Mouse (Mus musculus): ENCODE results near the gene Rpl11. TPM values are rescaled to one million over a fixed set of nuclear protein-coding genes. Genes with fewer than 3 reads are reported as not detected.

Rpl11 gene
- polyA plus RNA-seq, 1 experiment: 386 TPM

DNA sequence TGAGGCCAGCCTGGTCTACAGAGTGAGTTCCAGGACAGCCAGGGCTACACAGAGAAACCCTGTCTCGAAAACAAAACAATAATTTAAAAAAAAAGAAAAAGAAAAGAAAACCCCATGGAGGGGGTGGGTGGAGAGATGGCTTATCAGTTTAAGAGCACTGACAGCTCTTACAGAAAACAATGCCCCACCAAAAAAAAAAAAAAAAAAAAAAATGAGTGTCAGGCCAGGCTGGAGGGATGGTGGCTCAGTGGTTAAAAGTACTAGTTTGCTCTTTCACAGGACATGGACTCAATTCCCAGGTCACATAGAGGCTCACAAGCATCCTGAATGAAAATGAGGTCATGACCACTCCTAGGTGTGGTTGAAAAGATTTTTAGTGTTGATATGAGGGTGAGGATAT lies 20.0 kb downstream of the Rpl11 start:
- no peak for DNase-seq (ENCODE audit: low read depth, low spot score)
- WGBS: 72% methylated on average over 1 of the region's 1 CpGs

DNA sequence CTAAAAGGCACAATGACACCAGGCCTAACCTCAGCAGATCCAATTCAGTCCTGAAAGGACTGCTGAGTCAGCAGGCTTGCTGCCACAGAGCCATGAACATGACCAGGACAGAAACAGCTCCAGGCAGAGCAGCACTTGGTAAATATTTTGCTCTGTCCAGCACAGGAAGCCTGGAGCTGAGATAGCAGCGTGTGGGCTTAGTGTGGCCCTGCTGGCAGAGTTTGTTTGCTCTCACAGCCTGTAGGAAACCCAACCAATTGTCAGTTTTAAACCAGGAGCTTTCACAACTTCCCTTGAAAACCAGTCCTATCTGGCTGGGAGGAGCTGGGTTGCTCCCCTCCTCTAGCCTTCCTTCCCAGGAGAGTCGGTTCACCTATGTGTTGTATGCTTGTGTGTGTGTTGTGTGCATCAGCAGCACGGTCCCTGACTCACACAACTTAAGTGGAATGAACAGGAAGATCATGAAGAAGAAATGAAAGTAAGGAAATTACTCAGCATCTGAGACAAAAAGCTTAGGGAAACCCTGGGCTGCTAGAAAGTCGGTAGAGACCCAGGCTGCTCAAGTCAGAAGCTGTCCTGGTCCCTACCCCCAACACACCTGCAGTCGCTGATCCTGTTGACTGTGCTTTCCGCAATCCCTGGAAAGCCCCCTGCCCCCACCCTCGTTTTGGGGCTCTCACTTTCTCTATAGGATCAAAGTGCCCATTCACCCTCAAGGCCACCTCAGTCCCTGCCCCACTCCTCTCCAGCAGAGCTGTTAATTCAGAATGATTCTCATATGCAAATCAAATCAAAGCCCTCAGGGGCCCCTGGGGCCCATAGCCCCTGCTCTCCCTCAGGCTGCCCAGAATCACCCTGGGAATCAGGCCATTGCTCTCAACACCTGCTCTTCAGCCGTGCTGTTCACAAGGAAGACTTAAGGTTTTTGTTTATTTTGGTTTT lies 22.0 kb downstream of the Rpl11 start:
- 18% methylated on average over 8 of the region's 8 CpGs for WGBS
- no peak for DNase-seq (ENCODE audit: low read depth, low spot score)

DNA sequence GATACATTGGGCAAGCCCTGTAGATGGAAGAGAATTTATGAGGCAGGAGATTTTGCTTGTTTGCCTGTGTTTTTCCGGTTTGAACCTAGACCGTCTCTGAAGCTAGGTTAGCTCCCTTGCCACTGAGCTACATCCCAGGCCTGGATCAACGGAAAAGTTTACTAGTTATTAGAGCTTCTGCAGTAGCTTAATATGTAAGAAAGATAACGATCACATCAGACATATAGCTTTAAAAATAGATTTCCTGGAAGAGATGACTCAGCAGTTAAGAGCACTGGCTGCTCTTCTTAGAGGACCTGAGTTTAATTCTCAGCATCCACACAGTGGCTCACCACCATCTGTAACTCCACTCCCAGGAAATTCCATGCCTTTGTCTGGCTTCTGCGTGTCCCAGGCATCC lies 24.5 kb downstream of the Rpl11 start:
- no peak for DNase-seq (ENCODE audit: low read depth, low spot score)
- WGBS: 54% methylated on average over 5 of the region's 5 CpGs

DNA sequence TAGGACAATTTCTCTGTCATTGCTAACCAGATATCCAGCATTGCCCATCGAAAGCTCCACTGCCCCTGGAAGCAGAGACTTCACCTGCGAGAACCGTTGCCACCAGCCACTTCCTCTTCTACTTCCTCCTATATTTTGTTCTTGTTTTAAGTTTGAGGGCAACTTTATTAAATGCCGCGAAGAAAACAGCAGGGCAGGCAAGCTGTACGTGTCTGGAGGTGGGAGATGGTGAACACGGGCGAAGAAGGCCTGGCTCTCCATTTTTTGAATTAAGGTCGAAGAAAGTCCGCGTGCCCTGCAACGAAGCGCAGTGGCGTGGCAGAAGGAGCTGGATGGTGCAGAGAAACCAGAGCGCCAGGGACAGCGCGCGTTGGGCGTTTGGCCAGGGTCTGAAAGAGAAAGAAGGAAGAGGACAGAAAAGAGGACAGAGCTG lies 25.1 kb downstream of the Rpl11 start:
- no peak for DNase-seq (ENCODE audit: low read depth, low spot score)
- WGBS: 85% methylated on average over 19 of the region's 19 CpGs

DNA sequence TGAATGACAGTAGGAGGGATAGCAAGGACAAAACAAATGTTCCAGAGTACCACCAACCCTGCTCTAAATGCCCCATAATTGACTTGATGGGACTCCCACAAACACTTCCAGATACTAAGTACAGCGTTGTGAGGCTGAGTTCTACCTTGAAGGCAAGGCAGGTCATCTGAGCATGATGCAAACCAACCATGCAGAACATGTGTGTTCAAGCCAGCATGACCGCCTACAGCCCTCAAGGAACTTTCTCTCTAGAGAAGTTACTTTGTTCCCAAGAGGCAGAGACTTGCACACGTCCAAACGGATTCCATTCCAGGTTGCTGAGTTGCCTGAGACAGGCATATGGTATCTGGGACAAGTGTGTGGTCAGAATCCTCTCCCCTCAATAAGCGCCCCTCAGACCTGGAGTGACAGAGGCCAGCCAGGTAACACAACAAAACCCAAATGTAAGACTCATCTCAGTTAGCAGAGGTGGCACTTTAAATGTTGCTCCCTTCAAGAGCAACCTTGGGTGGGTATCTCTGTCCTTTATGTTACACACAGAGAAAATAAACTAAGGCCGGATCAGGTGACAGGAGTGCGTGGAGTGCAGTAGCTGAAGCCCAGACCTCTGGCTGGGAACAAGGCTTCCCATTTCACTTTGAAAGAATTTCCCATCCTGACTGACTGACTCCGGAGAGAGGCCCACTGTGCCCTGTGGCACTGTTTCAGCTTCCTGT lies 25.7 kb downstream of the Rpl11 start:
- DNase-seq (ENCODE audit: low read depth, low spot score): no peak
- WGBS: 85% methylated on average over 8 of the region's 8 CpGs

DNA sequence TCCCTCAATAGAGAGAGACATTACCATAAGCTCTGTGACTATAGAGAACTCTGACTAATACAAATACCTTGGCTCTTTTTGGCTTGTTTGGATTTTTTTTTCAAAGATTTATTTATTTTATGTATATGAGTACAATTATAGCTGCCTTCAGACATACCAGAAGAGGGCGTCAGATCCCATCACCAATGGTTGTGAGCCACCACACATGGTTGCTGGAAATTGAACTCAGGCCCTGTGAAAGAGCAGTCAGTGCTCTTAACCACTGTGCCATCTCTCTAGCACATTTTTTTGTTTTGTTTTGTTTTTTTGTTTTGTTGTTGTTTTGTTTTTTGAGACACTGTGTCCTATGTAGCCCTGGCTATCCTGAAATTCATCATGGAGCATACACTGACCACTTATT lies 27.9 kb downstream of the Rpl11 start:
- WGBS: 76% methylated on average over 1 of the region's 1 CpGs
- DNase-seq (ENCODE audit: low read depth, low spot score): no peak

DNA sequence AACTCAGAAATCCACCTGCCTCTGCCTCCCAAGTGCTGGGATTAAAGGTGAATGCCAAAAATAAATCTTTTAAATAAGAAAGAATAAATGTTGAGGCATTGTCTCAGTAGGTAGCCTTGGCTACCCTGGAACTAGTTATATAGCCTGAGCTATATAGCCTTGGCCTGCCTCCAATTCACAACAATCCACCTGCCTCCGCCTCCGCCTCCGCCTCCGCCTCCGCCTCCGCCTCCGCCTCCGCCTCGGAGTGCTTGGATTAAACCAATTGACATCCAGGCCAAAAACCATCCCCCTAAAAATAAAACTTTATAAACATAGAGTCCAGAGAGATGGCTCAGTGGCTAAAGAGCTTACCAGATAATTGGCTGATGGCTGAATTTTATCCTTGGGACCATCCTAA lies 30.3 kb downstream of the Rpl11 start:
- WGBS: 71% methylated on average over 9 of the region's 9 CpGs
- DNase-seq (ENCODE audit: low read depth, low spot score): no peak

DNA sequence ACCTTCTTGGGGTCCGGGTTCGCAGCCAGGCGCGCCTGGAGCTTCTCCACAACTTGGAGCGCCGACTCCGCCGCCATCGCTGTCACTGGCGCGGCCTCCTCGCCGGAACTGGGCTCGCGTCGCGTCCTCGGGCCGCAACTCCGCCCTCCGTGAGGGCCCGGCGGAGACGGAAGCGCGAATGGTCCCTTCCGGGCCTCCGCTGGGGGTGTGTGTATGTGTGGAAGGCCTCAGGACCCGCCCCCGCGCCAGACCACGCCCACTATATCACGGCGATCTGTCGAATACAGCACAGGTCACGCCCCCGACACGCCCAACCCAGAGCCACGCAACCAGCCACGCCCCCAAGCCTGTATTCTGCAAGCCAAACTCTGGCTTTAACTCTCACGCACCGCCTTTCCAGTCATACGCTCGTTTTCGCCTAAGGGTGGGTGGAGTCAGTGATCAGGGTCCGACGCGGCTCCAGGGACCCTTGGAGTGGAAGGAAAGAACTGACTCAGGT lies 31.6 kb downstream of the Rpl11 start, which contains the start of gene Eloa:
Gene Eloa (minus strand): TSS at position 215 of the 499 bp plus-strand sequence.
- peak; percentile 94 for DNase-seq (ENCODE audit: low read depth, low spot score)
- under 1% methylated on average over 48 of the region's 48 CpGs for WGBS

DNA sequence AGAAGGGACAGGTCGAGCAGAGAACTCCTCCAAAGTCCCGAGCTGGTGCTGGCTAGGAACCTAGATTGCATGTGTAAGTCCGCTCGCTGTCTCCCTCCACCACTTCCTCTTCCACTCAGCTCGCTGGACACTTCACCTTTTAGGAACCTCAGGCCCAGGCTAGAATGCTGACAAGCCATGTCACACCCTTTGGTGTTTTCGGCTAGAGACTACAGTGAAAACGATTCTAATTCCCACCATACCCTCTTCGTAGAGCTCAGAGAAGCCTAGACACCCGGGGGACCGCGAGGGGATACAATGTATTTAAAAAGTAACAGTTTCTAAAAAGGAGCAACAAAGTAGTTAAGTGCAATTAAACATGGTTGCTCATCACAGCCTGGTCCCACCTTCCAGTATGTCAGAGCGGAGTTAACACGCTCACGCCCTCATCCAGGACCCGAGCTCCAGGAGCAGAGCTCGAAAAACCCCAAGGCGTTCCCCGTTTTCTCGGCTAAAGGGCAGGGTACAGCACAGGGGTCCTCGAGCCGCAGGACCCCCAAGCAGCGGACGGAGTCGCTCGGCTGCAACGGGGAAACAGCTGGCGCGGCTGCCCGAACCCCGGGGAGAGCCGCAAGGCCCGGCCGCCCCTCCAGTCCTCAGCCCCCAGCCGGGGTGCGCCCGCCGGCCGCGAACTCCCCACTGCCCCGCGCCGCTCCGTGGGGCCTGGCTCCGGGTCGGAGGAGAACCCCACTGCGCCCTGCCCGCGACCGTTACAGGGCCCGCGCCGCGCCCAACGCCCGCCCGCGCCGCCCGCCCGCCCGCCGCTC lies 32.3 kb downstream of the Rpl11 start:
- DNase-seq (ENCODE audit: low read depth, low spot score): peak; percentile 18
- under 1% methylated on average over 62 of the region's 62 CpGs for WGBS

DNA sequence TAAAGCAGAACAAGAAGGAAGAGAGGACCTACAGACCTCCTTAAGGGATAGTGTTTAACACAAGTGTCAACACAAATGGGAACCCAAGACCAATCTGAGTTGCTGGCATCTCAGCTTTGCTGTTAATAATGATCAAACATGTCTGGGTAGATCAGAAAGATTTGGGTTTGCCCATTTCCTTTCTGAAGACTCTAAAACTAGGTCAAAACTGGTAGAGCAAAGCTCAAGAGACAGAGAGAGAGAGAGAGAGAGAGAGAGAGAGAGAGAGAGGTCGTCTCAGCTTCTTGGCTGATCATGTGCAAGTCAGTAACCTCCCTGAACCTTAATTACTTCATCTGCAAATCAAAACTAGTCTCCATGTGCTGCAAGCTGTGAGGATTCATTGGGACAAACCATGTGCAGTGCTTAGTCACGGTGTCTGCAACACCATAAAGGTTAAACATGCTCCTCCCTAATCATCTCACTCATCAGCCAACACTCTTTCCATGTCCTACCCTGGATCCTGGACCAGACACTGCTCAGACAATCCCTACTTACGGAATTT lies 37.1 kb downstream of the Rpl11 start:
- DNase-seq (ENCODE audit: low read depth, low spot score): no peak
- WGBS: 40% methylated on average over 3 of the region's 3 CpGs

DNA sequence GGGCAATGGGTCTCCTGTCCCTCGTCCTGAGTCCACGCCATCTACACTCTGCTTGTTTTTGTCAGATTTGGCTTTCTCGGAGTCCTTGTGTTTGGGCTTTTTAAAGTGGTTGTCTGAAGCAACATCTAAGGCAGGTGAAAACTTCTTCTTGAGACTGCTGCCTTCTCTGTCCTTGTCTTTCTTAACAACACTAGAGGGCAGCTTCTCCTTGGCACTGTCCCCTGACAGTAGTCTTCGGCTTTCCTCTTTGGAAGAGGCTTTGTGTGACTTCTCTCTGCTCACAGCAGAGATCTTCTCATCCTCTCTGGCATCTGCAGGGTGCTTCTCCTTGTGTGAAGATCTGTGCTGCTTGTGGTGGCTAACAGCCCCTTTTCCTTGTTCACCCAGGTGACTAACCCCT lies 42.6 kb downstream of the Rpl11 start:
- no peak for DNase-seq (ENCODE audit: low read depth, low spot score)
- WGBS: 86% methylated on average over 4 of the region's 4 CpGs

DNA sequence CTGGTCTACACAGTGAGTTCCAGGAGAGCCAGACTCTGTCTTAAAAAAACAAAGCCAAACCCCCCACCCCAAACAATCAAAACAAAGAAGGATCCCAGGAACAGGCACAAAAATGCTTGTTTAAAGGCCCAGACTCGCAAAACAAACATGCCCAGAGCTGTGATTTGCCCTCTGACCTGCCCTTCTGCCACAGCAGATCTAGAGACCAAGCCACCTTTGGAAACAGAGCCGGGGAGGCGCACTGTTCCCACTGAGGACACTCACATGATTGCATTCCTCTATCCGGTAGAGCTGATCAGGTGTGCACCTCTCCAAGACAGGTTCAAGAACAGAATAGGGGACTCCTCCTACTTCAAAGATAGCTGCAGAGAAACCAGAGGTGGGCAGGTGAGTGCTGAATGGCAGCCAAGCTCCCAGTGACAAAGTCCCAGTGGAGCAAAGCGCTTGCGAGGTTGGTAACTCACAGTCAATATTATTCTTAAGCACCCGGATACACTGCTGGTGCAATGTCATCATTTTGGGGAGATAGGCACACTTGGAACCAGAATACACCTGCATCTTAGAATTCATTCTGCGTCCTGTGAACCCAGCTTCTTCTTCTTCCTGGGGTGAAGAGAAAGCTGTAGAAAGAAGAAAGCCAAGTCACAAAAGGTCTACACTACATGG lies 44.3 kb downstream of the Rpl11 start:
- no peak for DNase-seq (ENCODE audit: low read depth, low spot score)
- WGBS: 87% methylated on average over 8 of the region's 8 CpGs

DNA sequence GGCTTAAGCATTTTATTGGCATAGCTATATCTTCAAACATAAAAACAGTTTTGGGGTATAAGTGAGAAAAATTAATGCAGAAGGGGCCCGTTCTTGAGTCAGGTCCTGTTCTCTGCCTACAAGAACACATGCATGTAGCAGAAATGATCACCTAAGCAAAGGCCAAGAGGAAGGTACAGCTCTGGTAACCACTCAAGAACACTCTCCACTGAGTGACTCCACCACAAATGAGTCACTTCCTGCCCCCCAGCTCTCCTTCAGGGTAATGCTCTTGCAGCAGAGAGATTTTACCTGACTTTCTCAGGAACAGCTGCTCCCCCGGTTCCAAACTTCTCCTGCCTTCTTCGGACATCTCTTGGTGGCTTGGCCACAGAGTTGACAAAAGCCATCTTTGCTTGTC lies 46.4 kb downstream of the Rpl11 start:
- no peak for DNase-seq (ENCODE audit: low read depth, low spot score)
- WGBS: 83% methylated on average over 3 of the region's 3 CpGs

DNA sequence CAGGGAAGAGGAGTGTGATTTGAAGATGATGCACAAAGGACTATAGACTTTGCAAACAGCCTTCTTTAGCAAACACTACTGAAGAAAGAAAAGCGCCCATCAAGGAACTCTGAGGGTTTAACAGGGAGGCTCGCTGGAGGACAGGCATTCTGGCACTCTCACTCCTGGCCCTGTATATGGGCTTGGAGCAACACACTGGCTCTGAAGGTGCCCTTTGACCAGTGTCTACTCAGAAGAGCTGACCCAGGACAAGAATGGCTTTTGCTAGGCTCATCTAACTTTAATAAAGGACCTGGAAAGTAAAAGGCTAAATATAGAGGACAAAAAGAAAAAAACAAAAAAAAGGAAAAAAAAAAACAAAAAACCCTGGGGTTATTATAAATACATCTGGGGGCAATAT lies 48.3 kb downstream of the Rpl11 start:
- no peak for DNase-seq (ENCODE audit: low read depth, low spot score)

DNA sequence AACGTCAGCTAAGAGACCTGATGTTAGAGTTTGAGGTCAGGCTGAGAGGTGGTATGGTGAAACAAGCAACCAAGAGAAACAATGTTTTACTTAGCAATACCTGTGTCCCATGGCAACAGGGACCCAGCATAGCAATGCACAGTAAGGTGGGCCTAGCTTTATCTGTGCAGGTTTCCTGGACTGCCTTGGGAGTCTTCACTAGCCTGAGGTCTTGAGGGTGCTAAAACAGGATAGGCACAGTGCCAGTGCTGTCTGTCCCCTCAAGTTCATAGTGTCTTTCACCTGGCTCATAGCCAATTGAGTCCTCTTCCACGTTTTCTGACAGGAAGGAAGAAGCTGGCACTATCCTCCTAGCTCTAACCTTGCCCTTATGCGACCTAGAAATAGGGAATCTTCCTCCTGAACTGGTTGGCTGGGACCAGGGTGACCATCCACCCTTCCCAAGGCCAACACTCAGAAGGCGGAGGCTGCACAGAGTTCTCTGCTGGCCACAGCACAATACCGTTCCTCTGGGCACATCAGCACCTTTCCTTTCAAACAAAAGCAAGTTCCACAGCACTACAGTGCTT lies 49.0 kb downstream of the Rpl11 start:
- no peak for DNase-seq (ENCODE audit: low read depth, low spot score)
- 79% methylated on average over 5 of the region's 5 CpGs for WGBS

More for the DNA sequence above, 48.3 kb downstream of the Rpl11 start:
- WGBS: 94% methylated on average over 2 of the region's 2 CpGs

DNA sequence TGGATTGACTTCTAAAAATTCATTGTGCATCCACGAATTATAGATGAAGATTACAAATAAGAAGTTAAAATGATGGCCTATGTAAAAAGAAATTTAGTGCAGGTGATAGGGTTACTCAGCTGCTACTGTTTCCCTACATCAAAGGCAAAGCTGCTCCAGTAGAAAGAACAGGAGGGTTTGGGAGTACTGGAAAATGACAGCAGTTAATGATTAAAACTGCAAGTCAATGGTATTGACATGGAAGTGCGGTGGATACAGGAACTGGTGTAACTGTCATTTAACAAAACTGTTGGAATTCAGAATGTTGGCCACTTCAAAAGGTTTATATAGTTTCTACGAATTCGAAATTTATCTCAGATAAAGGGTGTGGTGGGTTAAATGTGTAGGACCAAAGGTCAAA lies 58.1 kb downstream of the Rpl11 start:
- WGBS: 64% methylated on average over 4 of the region's 4 CpGs
- DNase-seq (ENCODE audit: low read depth, low spot score): no peak

DNA sequence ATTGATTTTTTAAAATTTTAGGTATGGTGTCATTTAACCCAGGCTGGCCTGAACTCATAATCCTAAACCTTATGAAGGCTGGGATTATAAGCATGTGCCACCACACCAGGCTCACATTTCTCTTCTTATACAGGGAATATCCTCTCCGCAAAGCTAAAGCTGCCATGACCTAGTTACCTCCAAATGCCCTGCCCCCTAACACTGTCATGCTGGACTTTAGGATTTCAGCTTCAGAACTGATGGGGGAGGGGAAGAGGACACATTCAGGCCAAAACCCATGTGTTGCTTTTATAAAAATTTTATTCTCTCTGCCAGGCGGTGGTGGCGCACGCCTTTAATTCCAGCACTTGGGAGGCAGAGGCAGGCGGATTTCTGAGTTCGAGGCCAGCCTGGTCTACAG lies 59.3 kb downstream of the Rpl11 start:
- WGBS: 96% methylated on average over 6 of the region's 6 CpGs
- DNase-seq (ENCODE audit: low read depth, low spot score): no peak

DNA sequence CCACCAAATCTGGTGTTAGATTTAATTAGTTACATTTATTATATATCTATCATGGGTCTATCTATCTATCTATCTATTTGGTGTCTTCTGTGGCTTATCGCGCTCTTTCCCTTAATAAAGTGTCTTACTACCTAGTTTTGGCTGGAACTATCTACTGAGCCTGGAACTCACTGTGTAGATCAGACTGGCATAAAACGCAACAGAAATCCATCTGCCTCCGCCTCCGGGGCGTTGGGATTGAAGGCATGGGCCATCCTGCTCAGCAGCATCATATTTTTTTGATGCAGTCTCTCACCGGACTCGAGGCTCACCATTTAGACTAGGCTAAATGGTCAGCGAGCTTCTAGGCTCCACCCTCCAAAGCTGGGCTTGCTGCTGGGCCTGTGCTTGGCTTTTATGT lies 65.5 kb downstream of the Rpl11 start:
- WGBS: 60% methylated on average over 9 of the region's 9 CpGs
- no peak for DNase-seq (ENCODE audit: low read depth, low spot score)

Measured in large intestine, adult 2 months (tissue).